Mouse (Mus musculus): ENCODE measurements around the gene Fancd2.

Fancd2 gene

GRCm38 (mm10) chr6:113530932-113531839 is at the start of gene Fancd2, which contains the start of gene Emc3:
TSS of gene Fancd2 (plus strand) at chr6:113531682.
TSS of gene Emc3 (minus strand) at chr6:113531652.
- peak; percentile 92 to 95 for DNase-seq

- DNase-seq: peak; percentile 40 to 53
Observed at GRCm38 (mm10) chr6:113482477-113483099, 48.9 kb upstream of the Fancd2 start.

- DNase-seq: peak; percentile 94 to 96
Observed at GRCm38 (mm10) chr6:113483100-113483615, 48.3 kb upstream of the Fancd2 start, which contains the start of gene Creld1. TSS of gene Creld1 (plus strand) at chr6:113483297.

- peak; percentile 36 to 37 for DNase-seq
Observed at GRCm38 (mm10) chr6:113483729-113484128, 47.8 kb upstream of the Fancd2 start.

- DNase-seq: peak; percentile 44 to 48
Observed at GRCm38 (mm10) chr6:113487125-113487576, 44.3 kb upstream of the Fancd2 start.

- no peak for DNase-seq
Observed at GRCm38 (mm10) chr6:113489410-113489809, 42.1 kb upstream of the Fancd2 start.

- no peak for DNase-seq
Observed at GRCm38 (mm10) chr6:113492101-113492864, 39.2 kb upstream of the Fancd2 start.

- peak; percentile 90 for DNase-seq
Observed at GRCm38 (mm10) chr6:113494258-113494788, 37.2 kb upstream of the Fancd2 start.

- no peak for DNase-seq
Observed at GRCm38 (mm10) chr6:113495071-113495675, 36.3 kb upstream of the Fancd2 start.

- no peak for DNase-seq
Observed at GRCm38 (mm10) chr6:113499346-113499745, 32.1 kb upstream of the Fancd2 start.

- no peak for DNase-seq
Observed at GRCm38 (mm10) chr6:113501388-113502084, 29.9 kb upstream of the Fancd2 start, which contains the start of gene Prrt3. TSS of gene Prrt3 (minus strand) at chr6:113501931.

- no peak for DNase-seq
Observed at GRCm38 (mm10) chr6:113502801-113503200, 28.7 kb upstream of the Fancd2 start.

GRCm38 (mm10) chr6:113505689-113506088 is 25.8 kb upstream of the Fancd2 start:
- no peak for DNase-seq

- no peak for DNase-seq
Observed at GRCm38 (mm10) chr6:113507130-113507529, 24.4 kb upstream of the Fancd2 start.

- no peak for DNase-seq
Observed at GRCm38 (mm10) chr6:113508272-113508946, 23.1 kb upstream of the Fancd2 start.

GRCm38 (mm10) chr6:113508947-113509280 is 22.6 kb upstream of the Fancd2 start:
- DNase-seq: no peak

- DNase-seq: no peak
Observed at GRCm38 (mm10) chr6:113513944-113514343, 17.5 kb upstream of the Fancd2 start.

- no peak for DNase-seq
Observed at GRCm38 (mm10) chr6:113514600-113514999, 16.9 kb upstream of the Fancd2 start.

- DNase-seq: no peak
Observed at GRCm38 (mm10) chr6:113517434-113518080, 13.9 kb upstream of the Fancd2 start.

- DNase-seq: no peak
Observed at GRCm38 (mm10) chr6:113522310-113522709, 9.2 kb upstream of the Fancd2 start.

Data from lung, postnatal 4 days (tissue).